Mouse (Mus musculus) midbrain, embryonic 11.5 days (tissue): ENCODE measurements around the gene AA986860. TPM values are rescaled to one million over a fixed set of nuclear protein-coding genes. Genes with fewer than 3 reads are reported as not detected.

Experiments
- ATAC-seq: fragments of 200-750 bp; cut with Nextera tagmentation; 2 replicates; pipeline ENCODE4 v1.8.0; 2017; ENCODE audit warnings: moderate TSS enrichment, moderate library complexity; ENCODE audit not compliant: low FRiP score
- DNase-seq: peaks from one replicate; pipeline ENCODE4 v3.0.0; 2015; ENCODE audit warnings: low spot score; ENCODE audit errors: missing footprints
- H3K27ac ChIP-seq: fragments of 300-500 bp; sonication (generic); 2 replicates; pipeline ENCODE4 v1.5.1; 2014; ENCODE audit warnings: low read depth, low read length
- H3K27me3 ChIP-seq: fragments of 300-500 bp; sonication (generic); 2 replicates; pipeline ENCODE4 v1.6.1; 2014; ENCODE audit warnings: mild to moderate bottlenecking, low read length, moderate library complexity, mixed read lengths; ENCODE audit not compliant: control insufficient read depth, insufficient read depth
- H3K36me3 ChIP-seq: fragments of 300-500 bp; sonication (generic); 2 replicates; pipeline ENCODE4 v1.6.1; 2014; ENCODE audit warnings: mild to moderate bottlenecking, low read length, moderate library complexity, mixed read lengths; ENCODE audit not compliant: control insufficient read depth, insufficient read depth
- H3K4me1 ChIP-seq: fragments of 300-500 bp; sonication (generic); 2 replicates; pipeline ENCODE4 v1.6.1; 2014; ENCODE audit warnings: low read length; ENCODE audit not compliant: control insufficient read depth, insufficient read depth
- H3K4me2 ChIP-seq: fragments of 300-500 bp; sonication (generic); 2 replicates; pipeline ENCODE4 v1.6.1; 2014; ENCODE audit warnings: mild to moderate bottlenecking, moderate library complexity
- H3K4me3 ChIP-seq: fragments of 300-500 bp; sonication (generic); 2 replicates; pipeline ENCODE4 v1.5.1; 2014; ENCODE audit warnings: low read depth, low read length
- H3K9ac ChIP-seq: fragments of 300-500 bp; sonication (generic); 2 replicates; pipeline ENCODE4 v1.6.1; 2014; ENCODE audit warnings: low read length
- H3K9me3 ChIP-seq: fragments of 300-500 bp; sonication (generic); 2 replicates; pipeline ENCODE4 v1.6.1; 2016; ENCODE audit warnings: low read length; ENCODE audit not compliant: control insufficient read depth
- WGBS: fragments of 180-500 bp; shearing (Covaris S2); extraction: QIAGEN DNeasy Blood & Tissue Kit; methylation state at CpG from one replicate; pipeline ENCODE4 v1.1.7; 2014; 5-methylcytosine and 5-hydroxymethylcytosine counted together
- polyA plus RNA-seq: library from polyadenylated mRNA; unstranded; fragments of >200 nt; fragmentation: Nextera tagmentation; extraction: Ambion mirVana; gene quantifications from 2 replicates; pipeline ENCODE4 v1.2.1, GENCODE M21; 2014

AA986860 gene
- polyA plus RNA-seq, 1 experiment from 2014 or later: 0.37 TPM

GRCm38 (mm10) chr1:130740781-130741720 is 9.3 kb downstream of the AA986860 start:
- Histone ChIP-seq H3K4me1 (no peaks in the 10 kb centered on the region), H3K27me3 (no peaks in the 10 kb centered on the region), H3K4me3 (no peak overlapping the region), H3K4me2 (no peak overlapping the region), H3K36me3 (no peaks in the 10 kb centered on the region), H3K9ac (no peak overlapping the region), H3K27ac (peak overlapping the region; percentile 1; the same call in 1 of the 2 replicates), H3K9me3 (no peaks in the 10 kb centered on the region)
- WGBS: 58% methylated on average over 15 of the region's 15 CpGs
- no peak for ATAC-seq
- peak; percentile 82 for DNase-seq

GRCm38 (mm10) chr1:130742201-130742600 is 10.4 kb downstream of the AA986860 start:
- Histone ChIP-seq H3K9ac (no peak overlapping the region), H3K4me2 (no peak overlapping the region), H3K4me3 (no peak overlapping the region), H3K4me1 (no peaks in the 10 kb centered on the region), H3K9me3 (no peaks in the 10 kb centered on the region), H3K36me3 (no peaks in the 10 kb centered on the region), H3K27ac (no peak overlapping the region), H3K27me3 (no peaks in the 10 kb centered on the region)
- DNase-seq (peak; percentile 69), ATAC-seq (no peak)
- 83% methylated on average over 7 of the region's 7 CpGs for WGBS

GRCm38 (mm10) chr1:130743775-130744174 is 12.0 kb downstream of the AA986860 start:
- Histone ChIP-seq H3K36me3 (no peaks in the 10 kb centered on the region), H3K4me3 (no peak overlapping the region), H3K4me1 (no peaks in the 10 kb centered on the region), H3K27ac (no peak overlapping the region), H3K9ac (no peak overlapping the region), H3K27me3 (no peaks in the 10 kb centered on the region), H3K4me2 (no peak overlapping the region), H3K9me3 (no peaks in the 10 kb centered on the region)
- WGBS: 96% methylated on average over 1 of the region's 1 CpGs
- DNase-seq (no peak), ATAC-seq (no peak)

GRCm38 (mm10) chr1:130744217-130744616 is 12.4 kb downstream of the AA986860 start:
- Histone ChIP-seq H3K27me3 (no peaks in the 10 kb centered on the region), H3K4me2 (no peak overlapping the region), H3K27ac (no peak overlapping the region), H3K4me1 (no peaks in the 10 kb centered on the region), H3K9ac (no peak overlapping the region), H3K9me3 (no peaks in the 10 kb centered on the region), H3K4me3 (no peak overlapping the region), H3K36me3 (no peaks in the 10 kb centered on the region)
- ATAC-seq (no peak), DNase-seq (peak; percentile 56)
- 80% methylated on average over 2 of the region's 2 CpGs for WGBS

GRCm38 (mm10) chr1:130744961-130745360 is 13.2 kb downstream of the AA986860 start:
- DNase-seq (peak; percentile 54), ATAC-seq (no peak)
- no peaks in the 10 kb centered on the region for H3K4me1 ChIP-seq
- no peak overlapping the region for H3K4me3 ChIP-seq
- H3K9ac ChIP-seq: no peak overlapping the region
- no peak overlapping the region for H3K4me2 ChIP-seq
- no peak overlapping the region for H3K27ac ChIP-seq
- H3K27me3 ChIP-seq: no peaks in the 10 kb centered on the region
- WGBS: 91% methylated on average over 5 of the region's 5 CpGs
- no peaks in the 10 kb centered on the region for H3K36me3 ChIP-seq
- no peaks in the 10 kb centered on the region for H3K9me3 ChIP-seq

GRCm38 (mm10) chr1:130745591-130745990 is 13.8 kb downstream of the AA986860 start:
- DNase-seq (peak; percentile 60), ATAC-seq (no peak)
- Histone ChIP-seq H3K27ac (no peak overlapping the region), H3K36me3 (no peaks in the 10 kb centered on the region), H3K4me3 (no peak overlapping the region), H3K4me2 (no peak overlapping the region), H3K9me3 (no peaks in the 10 kb centered on the region), H3K4me1 (no peaks in the 10 kb centered on the region), H3K27me3 (no peaks in the 10 kb centered on the region), H3K9ac (no peak overlapping the region)
- 90% methylated on average over 3 of the region's 3 CpGs for WGBS

GRCm38 (mm10) chr1:130746819-130747218 is 15.0 kb downstream of the AA986860 start:
- ATAC-seq (no peak), DNase-seq (peak; percentile 35)
- no peaks in the 10 kb centered on the region for H3K4me1 ChIP-seq
- no peak overlapping the region for H3K9ac ChIP-seq
- 80% methylated on average over 3 of the region's 3 CpGs for WGBS
- H3K36me3 ChIP-seq: no peaks in the 10 kb centered on the region
- no peak overlapping the region for H3K27ac ChIP-seq
- H3K4me3 ChIP-seq: no peak overlapping the region
- H3K4me2 ChIP-seq: no peak overlapping the region
- no peaks in the 10 kb centered on the region for H3K27me3 ChIP-seq
- no peaks in the 10 kb centered on the region for H3K9me3 ChIP-seq

GRCm38 (mm10) chr1:130759689-130760088 is 27.9 kb downstream of the AA986860 start:
- H3K4me1 ChIP-seq: no peaks in the 10 kb centered on the region
- no peak overlapping the region for H3K27ac ChIP-seq
- no peak overlapping the region for H3K4me3 ChIP-seq
- 84% methylated on average over 9 of the region's 9 CpGs for WGBS
- H3K36me3 ChIP-seq: no peaks in the 10 kb centered on the region
- H3K27me3 ChIP-seq: no peaks in the 10 kb centered on the region
- DNase-seq (peak; percentile 68), ATAC-seq (no peak)
- H3K9ac ChIP-seq: no peak overlapping the region
- no peak overlapping the region for H3K4me2 ChIP-seq
- H3K9me3 ChIP-seq: no peaks in the 10 kb centered on the region

GRCm38 (mm10) chr1:130761597-130761996 is 29.8 kb downstream of the AA986860 start:
- no peak overlapping the region for H3K27ac ChIP-seq
- 83% methylated on average over 1 of the region's 1 CpGs for WGBS
- H3K9me3 ChIP-seq: no peaks in the 10 kb centered on the region
- H3K4me1 ChIP-seq: no peaks in the 10 kb centered on the region
- peak; percentile 49 for DNase-seq
- no peaks in the 10 kb centered on the region for H3K36me3 ChIP-seq
- no peak for ATAC-seq
- H3K4me3 ChIP-seq: no peak overlapping the region
- H3K4me2 ChIP-seq: no peak overlapping the region
- no peak overlapping the region for H3K9ac ChIP-seq
- no peaks in the 10 kb centered on the region for H3K27me3 ChIP-seq
